Mouse (Mus musculus) thymus, adult 2 months (tissue): ENCODE results near the gene Kif1c. TPM values are rescaled to one million over a fixed set of nuclear protein-coding genes. Genes with fewer than 3 reads are reported as not detected.

Experiments used
- DNase-seq: peaks from one replicate; pipeline ENCODE4 v3.0.0; 2021
- H3K27ac ChIP-seq: fragments of 200-500 bp; 2 replicates; pipeline ENCODE4 v1.5.1; 2012; ENCODE audit warnings: low read length, control low read depth; ENCODE audit not compliant: control insufficient read depth, insufficient read depth
- H3K27me3 ChIP-seq: fragments of 200-500 bp; 2 replicates; pipeline ENCODE4 v1.6.1; 2012; ENCODE audit warnings: mild to moderate bottlenecking, low read length, moderate library complexity, mixed read lengths; ENCODE audit not compliant: control insufficient read depth, insufficient read depth
- H3K36me3 ChIP-seq: fragments of 200-500 bp; 2 replicates; pipeline ENCODE4 v1.6.1; 2012; ENCODE audit warnings: mild to moderate bottlenecking, low read length, moderate library complexity; ENCODE audit not compliant: control insufficient read depth, insufficient read depth
- H3K4me1 ChIP-seq: fragments of 200-500 bp; replicated peaks from 2 replicates; pipeline ENCODE4 v1.6.1; 2012; ENCODE audit warnings: low read length; ENCODE audit not compliant: control insufficient read depth, insufficient read depth
- H3K4me3 ChIP-seq: fragments of 200-500 bp; 2 replicates; pipeline ENCODE4 v1.5.1; 2012; ENCODE audit warnings: mild to moderate bottlenecking, low read length, control low read depth, moderate library complexity; ENCODE audit not compliant: control insufficient read depth, insufficient read depth
- CTCF ChIP-seq: fragments of 200-500 bp; IDR thresholded peaks from 2 replicates; pipeline ENCODE4 v1.5.1; 2012; ENCODE audit warnings: mild to moderate bottlenecking, control low read depth, low read length, moderate library complexity, borderline replicate concordance; ENCODE audit not compliant: control insufficient read depth, poor library complexity, insufficient read depth; ENCODE audit errors: extremely low read depth
- POLR2A ChIP-seq: fragments of 200-500 bp; IDR thresholded peaks from 2 replicates; pipeline ENCODE4 v1.6.1; 2012; ENCODE audit warnings: mild to moderate bottlenecking, low read length, control low read depth, moderate library complexity; ENCODE audit not compliant: control insufficient read depth, poor library complexity, insufficient read depth; ENCODE audit errors: extremely low read depth
- WGBS: fragments of 180-500 bp; shearing (Covaris S2); methylation state at CpG from one replicate; pipeline ENCODE4 v1.1.7; 2018; 5-methylcytosine and 5-hydroxymethylcytosine counted together
- polyA plus RNA-seq: library from polyadenylated mRNA; depleted of rRNA; stranded (reverse); fragments of >200 nt; gene quantifications from 2 replicates; pipeline ENCODE4 v1.2.3, GENCODE M21; 2012

Gene Kif1c
- polyA plus RNA-seq, 1 experiment: 32.1 TPM

GRCm38 (mm10) chr11:70742581-70743459 is 42.5 kb downstream of the Kif1c start:
- no peak for DNase-seq
- Histone ChIP-seq H3K27me3 (no peaks in the 10 kb centered on the region), H3K4me1 (no peaks in the 10 kb centered on the region), H3K4me3 (no peak overlapping the region), H3K36me3 (no peaks in the 10 kb centered on the region), H3K27ac (no peak overlapping the region)
- TF ChIP-seq CTCF: no peak
- TF ChIP-seq POLR2A: no peak
- 92% methylated on average over 12 of the region's 12 CpGs for WGBS

- DNase-seq: no peak
- H3K27me3 ChIP-seq: no peaks in the 10 kb centered on the region
- no peak overlapping the region for H3K4me3 ChIP-seq
- 93% methylated on average over 7 of the region's 7 CpGs for WGBS
- H3K27ac ChIP-seq: no peak overlapping the region
- TF ChIP-seq POLR2A: no peak
- no peak for TF ChIP-seq CTCF
- H3K4me1 ChIP-seq: no peaks in the 10 kb centered on the region
- H3K36me3 ChIP-seq: no peaks in the 10 kb centered on the region
Measured at GRCm38 (mm10) chr11:70745636-70746035, 45.3 kb downstream of the Kif1c start.

DNA sequence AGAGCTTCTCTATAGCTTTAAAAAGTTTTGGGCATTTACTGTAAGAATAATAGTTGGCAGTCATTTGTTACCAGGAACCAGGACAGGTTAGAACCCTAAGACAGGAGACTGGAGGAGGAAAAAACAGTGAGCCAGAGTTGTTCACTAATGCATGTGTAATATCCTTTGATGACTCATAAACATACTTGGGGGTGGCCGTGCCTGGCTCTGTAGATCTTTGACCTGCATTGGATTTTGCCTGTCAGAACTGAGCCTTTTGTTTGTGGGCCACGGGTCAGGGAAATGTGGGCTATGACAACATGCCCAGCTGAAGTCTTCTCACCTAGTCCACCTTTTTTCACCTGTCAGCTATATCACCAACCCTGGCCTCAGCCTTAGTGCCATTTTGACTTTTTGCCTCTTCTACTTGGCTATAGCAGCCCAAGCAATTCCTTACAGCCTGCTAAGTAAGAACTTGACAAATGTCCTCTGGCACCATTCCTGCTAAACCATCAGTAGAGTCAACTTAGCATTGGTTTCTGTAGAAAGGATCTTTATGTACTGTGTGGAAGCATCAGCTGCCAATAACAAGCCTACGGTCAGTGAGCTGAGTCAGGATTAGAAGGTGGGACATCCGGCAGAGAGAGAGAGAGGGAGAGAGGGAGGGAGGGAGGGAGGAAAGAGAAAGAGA is 47.7 kb downstream of the Kif1c start:
- WGBS: 86% methylated on average over 4 of the region's 4 CpGs
- Histone ChIP-seq H3K4me3 (no peak overlapping the region), H3K36me3 (no peaks in the 10 kb centered on the region), H3K4me1 (no peaks in the 10 kb centered on the region), H3K27ac (no peak overlapping the region), H3K27me3 (no peaks in the 10 kb centered on the region)
- no peak for TF ChIP-seq CTCF
- TF ChIP-seq POLR2A: no peak
- DNase-seq: no peak

- 90% methylated on average over 4 of the region's 4 CpGs for WGBS
- no peak for DNase-seq
- Histone ChIP-seq H3K4me1 (no peaks in the 10 kb centered on the region), H3K36me3 (no peaks in the 10 kb centered on the region), H3K4me3 (no peak overlapping the region), H3K27ac (no peak overlapping the region), H3K27me3 (no peaks in the 10 kb centered on the region)
- TF ChIP-seq CTCF: no peak
- no peak for TF ChIP-seq POLR2A
Measured at GRCm38 (mm10) chr11:70752337-70753017, 52.1 kb downstream of the Kif1c start.

DNA sequence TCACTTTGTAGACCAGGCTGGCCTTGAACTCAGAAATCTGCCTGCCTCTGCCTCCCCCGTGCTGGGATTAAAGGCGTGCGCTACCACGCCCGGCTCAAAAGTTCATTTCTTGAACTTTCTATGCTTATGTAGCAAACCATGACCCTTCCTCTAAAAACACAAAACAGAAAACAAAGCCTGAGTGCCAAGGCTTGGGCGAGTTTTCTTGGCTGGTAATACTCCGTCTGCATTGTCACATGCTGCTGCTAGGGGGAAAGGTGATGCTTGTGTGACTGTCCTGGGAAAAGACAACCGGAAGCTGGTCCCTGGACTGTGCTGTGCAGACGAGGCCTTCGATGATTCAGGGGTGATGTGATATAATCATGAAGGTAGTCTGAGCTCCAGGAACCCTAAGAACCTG is 52.8 kb downstream of the Kif1c start:
- DNase-seq: no peak
- TF ChIP-seq POLR2A (no peak), CTCF (no peak)
- no peaks in the 10 kb centered on the region for H3K27me3 ChIP-seq
- no peaks in the 10 kb centered on the region for H3K36me3 ChIP-seq
- no peaks in the 10 kb centered on the region for H3K4me1 ChIP-seq
- no peak overlapping the region for H3K4me3 ChIP-seq
- WGBS: 98% methylated on average over 10 of the region's 10 CpGs
- H3K27ac ChIP-seq: no peak overlapping the region

GRCm38 (mm10) chr11:70754476-70754875 is 54.1 kb downstream of the Kif1c start:
- Histone ChIP-seq H3K27ac (no peak overlapping the region), H3K36me3 (no peaks in the 10 kb centered on the region), H3K4me3 (no peak overlapping the region), H3K4me1 (no peaks in the 10 kb centered on the region), H3K27me3 (no peaks in the 10 kb centered on the region)
- TF ChIP-seq CTCF (no peak), POLR2A (no peak)
- 83% methylated on average over 4 of the region's 4 CpGs for WGBS
- DNase-seq: no peak
